Mouse (Mus musculus) liver, postnatal 0 days (tissue): ENCODE results near the gene Olfr1065.

Experiments used
- CTCF ChIP-seq: sonication (generic); IDR thresholded peaks from 2 replicates; pipeline ENCODE4 v1.5.1; 2016; ENCODE audit warnings: antibody characterized with exemption, low read depth
- EP300 ChIP-seq: IDR thresholded peaks from 2 replicates; pipeline ENCODE4 v1.6.1; 2016; ENCODE audit warnings: antibody characterized with exemption, low read depth, mild to moderate bottlenecking

GRCm38 (mm10) chr2:86460434-86460833 is 10.0 kb upstream of the Olfr1065 start:
- TF ChIP-seq CTCF (no peak), EP300 (no peak)
